Mouse (Mus musculus): ENCODE results near the gene Aatk.

Gene Aatk

DNA sequence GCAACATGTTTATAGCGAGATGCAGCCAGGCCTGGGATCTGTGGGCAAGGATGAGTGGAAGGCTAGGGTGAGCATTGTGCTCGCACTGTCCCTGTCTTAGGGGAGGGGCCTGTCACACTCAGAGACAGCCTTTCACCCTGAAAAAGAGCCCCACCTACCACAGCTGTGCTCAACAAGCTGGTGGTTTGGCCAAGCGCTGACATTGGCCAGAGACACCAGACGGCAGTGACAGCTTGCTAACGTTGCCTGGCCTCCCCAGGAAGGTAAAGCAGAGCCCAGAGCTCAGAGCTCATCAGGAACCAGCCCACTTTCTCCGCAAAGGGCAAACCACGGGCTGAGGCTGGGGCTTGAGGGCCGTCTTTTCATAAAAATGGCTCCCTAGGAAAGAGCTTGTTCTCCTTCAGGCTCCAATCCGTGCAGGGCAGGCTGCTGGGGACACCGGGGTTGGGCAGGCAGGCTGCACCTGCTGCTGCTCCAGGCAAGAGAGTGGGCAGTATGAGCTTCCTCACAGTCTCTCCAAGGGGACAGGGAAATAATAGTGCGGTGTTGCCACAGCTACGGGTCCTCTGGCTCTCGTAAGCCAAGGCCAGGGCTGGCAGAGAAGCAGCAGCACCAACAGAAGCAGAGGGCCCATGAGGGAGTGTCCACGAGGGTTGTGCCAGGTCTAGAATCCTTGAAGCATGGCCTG is 4.3 kb upstream of the Aatk start:
- peak; percentile 66 for DNase-seq

DNA sequence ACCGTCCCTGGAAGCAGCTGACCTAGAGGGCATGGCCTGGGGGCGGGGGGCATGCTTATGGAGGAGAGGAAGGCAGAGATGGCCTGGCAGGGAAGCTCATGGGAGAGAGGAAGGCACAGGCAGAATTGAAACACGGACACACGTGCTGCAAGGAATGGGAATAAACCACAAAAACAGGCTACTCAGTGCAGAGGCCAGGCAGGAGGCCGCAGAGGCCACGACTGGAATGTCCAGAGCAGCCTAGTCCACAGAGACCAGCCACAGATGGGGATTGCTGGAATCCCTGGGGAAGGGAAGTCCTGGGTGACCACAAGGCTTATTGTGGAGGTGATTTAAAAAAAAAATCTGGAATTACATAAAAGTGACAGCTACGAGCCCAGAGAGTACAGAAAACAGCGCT is 2.1 kb upstream of the Aatk start:
- no peak for DNase-seq

DNA sequence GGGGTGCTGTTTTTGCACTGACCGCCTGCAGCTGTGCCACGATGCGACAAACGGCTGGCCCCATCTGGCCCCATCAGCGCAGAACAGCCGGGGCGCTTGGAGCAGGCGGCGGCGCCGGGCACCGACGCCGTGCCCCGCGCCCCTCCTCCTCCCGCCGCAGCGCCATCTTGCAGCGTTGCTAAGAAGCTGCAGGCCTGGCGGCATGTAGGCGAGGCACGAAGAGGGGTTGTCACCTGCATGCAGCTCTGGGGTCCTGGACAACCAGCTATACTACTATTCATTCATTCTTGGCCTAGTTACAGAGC is 1.2 kb upstream of the Aatk start:
- peak; percentile 64 for DNase-seq

DNA sequence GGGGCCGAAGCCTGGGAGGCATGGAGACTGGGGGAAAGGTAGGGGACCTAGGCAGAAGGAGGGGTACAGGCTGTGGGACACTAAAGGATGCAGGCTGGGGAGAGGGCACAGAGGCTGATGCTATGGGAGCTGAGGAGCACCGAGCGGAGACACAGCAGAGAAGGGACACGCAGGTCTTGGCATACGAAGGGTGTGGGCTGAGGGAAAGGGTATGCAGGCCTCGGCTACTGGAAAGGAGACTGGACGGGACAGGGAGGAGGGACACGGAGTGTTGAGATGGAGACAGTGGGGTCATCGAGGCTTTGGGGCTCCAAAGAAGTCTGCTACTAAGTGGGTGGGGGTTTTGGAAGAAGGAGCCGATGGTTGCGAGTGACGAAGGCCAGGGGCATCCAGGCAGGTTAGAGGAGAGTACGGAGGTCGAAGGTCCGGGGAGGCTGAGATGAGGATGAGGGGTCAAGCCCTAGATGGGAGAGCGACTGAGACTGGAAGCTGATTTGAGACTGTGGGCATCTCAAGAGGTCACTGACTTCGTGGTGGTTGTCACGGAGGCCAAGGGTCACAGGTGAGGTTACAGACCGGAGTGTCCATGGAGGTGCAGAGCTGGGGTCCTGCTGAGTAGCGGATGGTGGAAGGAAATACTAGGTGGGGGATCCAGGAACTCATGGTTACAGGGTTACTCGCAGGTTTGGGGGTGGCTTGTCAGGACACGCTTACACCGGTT is 724 bp upstream of the Aatk start:
- no peak for DNase-seq

DNA sequence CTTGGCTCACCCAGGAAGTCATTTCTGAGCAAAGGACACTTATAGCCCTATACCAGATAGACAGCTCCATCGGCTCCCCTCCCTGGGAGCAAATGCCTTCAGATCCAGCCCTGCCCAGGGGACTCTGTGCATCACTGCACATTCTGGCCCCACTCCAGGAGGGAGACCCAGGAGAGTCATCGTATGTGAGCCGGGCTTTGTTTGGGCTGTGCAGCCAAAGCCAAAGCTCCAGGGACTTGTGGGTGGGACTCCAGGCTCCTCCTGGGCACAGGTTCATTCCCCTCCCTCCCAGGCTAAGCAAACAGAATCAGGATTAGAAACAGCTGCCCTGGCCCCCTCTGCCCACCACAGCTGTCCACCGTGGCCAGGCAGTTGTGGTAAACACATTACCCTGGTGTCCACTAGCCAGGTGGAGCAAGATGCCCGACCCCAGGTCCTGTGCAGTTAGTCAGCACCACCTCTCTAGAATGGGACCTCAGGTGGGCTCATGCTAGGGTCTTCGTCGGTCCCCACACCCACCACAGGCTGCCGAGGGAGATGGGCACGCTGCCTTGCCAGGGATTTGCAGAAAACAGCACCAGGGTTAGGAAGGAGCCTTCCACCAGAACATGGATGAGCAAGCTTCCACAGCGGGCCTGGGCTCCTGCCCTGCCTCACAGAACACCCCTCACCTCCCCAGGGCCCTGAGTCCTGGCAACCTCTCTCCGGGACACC is 971 bp downstream of the Aatk start:
- no peak for DNase-seq

DNA sequence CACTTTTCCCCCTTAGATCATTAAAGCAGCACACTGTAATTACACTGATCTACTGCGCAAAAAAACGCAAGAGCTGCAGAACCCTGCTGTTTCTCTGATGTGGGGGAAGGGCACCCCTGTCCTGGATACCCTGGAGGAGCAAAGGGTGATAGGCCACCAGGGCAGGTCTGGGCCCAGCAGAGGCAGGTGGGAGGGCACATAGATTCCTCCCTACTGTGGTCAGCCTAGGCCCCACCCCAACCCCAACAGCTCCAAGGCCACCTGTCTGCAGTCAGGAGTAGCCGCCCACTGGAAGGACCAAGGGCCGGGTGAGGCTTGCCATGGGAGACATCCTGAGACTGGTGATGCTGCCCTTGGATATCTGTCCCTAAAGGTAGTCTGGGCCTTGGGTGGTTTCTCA is 1.6 kb downstream of the Aatk start:
- DNase-seq, result no peak

DNA sequence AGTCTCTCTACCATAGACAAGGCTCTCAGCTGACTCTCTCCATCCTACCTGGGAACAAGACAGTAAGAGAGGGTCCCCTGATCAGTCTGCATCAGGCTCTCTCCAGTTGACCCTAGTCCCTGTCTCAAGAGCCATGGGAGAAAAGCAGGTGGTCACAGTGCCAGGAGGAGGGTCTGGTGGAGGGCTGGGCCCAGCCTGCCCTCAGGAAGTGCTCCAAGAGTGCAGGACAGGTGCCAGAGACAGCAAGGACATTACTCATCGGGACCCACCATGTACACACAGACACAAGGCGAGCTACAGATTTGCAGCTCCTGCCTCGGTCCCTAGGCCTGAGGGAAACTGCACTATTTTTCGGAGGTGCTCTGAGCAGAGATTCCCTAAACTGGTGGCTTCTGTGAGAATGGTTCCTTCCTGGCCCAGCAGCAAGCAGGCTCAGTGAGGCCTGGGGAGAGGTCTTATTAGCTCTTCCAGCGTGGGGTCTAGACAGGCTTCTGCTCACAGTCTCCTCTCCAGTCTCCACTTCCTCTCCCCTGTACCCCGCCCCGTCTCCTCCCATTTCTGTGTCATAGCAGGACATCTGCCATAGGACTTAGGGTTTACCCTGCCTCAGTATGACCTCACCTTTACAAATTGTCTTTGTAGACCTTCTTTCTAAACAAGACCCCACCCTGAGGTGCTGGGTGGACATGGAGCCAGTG is 4.7 kb downstream of the Aatk start:
- no peak for DNase-seq

DNA sequence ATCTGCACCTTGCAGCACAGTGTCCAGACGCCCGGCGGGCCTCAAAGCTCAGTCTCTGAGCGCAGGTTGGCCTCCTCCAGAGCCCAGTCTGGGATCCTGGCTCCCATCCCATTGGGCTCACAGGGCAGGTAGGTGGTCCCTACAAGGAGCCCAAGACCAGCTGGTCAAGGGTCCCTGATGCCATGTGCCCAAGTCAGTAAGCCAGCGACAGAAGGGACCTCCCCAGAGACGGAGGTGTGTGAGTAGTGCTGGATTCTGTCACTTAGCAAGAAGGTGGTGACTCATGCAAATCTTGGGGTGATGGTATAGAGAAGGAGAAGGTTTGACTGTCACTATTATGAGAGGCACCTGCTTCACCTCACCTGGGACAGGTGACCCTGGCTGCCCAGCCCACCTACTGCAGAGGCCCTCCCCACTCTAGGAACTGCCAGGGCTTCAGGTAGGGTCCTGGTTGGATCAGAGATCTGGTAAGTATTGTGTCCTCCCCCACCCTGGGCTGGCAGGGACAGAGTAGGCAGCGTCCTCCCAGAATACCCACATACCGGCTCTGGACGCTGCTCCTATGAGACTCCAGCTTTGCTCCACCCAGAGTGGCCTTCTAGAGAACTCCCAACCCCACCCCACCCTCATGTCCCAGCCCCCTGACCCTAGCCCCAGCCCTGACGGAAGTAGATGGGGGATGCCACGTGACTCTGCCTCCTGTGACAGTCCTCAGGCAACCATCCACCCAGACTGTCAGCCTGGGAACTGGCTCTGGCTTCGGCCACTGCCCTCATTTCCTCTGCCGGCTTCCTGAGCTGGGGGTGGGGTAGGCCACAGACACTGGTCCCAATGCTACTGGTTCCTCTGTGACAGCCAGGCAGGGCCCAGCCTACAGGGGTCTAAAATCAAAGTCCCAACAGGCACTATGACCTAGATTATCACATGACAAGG is 5.5 kb downstream of the Aatk start:
- peak; percentile 87 for DNase-seq

DNA sequence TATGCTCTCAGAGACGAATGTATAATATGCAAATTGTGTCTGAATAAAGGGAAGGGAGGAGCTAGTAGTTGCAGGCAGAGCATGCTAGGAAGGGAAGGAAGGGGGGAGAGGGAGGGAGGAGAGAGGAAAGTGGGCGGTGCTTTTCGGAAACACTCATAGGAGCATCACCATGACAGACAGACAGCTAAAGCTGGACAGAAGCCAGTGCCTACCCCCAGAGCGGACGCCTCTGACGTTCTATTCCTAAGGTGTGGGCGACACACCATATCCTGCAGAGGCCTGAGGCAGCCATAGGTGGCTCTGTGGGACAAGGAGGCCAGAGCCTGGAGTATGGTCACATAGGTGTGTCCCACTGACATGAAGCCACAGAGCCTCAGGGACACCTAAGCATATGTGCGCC is 6.5 kb downstream of the Aatk start:
- DNase-seq, result no peak

DNA sequence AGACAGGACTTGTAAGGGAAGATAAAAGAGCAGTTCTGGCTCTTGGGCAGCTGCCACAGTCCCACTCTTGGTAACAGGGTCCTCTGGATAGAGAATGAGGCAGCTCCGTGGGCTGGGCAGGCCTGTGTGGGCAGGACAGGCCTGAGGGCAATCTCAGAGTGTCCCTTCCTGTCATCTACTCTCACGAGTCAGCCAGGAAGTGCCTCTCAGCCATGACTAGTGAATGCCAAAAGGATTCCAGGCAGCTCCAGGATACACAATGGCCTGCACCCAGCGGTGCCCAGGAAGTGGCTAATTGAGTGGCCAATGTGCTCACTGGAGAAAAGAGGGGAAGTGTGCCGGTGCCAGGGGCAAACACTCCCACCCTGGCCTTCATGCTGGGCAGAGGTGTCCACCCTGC is 7.4 kb downstream of the Aatk start:
- no peak for DNase-seq

DNA sequence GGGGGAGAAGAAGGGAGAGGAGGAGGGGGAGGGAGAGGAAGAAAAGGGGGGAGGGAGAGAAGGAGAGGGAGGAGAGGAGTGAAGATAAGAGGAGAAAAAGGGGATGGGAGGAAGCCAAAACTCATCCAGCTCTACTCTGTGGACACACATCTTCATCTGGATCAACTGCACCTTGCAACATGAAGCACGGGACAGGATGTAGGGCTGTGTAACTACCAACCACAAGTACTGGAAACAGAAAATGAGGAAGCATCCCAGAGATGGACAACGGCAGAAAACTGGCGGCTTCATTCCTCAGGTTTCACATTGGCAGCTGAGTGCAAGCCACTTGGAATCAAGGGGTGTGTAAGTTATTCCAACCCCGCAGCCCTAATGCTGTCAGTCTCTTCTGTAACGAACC is 12.2 kb downstream of the Aatk start:
- DNase-seq, result no peak

DNA sequence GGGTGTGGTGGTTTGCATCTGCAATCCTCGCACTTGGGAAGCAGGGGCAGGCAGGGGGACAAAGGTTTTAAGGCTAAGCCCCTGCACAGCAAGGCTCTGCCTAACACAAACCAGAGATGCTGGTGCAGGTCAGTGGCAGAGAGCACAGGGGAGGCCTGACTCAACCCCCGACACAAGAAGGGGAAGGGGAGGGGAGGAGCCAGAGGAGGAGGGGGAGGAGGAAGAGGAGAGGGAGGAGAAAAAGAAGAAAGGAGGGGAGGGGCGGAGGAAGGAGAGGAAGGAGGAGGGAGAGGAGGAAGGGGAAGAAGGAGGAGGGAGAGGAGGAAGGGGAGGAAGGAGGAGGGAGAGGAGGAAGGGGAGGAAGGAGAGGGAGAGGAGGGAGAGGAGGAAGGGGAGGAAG is 12.7 kb downstream of the Aatk start:
- DNase-seq, result no peak

DNA sequence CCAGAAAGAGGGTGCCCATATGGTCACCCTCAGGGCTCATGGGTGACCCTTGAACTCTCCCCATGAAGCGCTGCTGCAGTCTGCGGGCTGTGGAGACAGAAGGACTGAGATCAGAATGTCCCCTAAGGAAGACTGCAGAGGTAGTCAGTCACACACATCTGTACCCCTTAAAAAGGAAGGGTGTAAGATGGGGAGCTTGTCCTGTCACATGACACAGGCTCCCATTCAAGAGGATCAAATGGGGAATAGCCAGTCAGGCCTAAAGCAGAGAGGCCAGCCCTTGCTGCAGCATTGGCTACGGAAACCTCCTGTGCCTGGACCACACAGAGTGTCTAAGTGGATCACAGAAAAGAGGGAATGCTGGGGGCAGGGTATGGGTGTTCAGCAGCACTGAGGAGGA is 13.5 kb downstream of the Aatk start:
- no peak for DNase-seq

DNA sequence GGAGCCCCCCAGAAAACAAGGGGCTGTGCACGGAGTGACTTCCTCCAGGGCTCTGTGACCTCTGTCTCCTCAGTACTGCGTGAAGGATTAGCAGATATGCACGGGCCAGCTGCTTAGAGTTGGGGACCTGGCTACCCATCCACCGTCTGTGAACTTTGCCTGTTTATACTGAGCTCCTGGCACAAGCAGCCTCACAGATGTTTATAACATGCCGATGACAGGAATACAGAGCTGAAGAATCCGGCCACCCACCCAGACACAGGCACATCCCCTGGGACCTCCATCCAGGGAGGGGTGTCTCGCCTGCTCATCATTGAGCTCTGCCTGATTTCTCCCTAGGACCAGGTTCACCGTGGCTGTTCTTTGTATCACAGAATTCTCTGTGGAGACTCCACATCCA is 14.9 kb downstream of the Aatk start:
- no peak for DNase-seq

DNA sequence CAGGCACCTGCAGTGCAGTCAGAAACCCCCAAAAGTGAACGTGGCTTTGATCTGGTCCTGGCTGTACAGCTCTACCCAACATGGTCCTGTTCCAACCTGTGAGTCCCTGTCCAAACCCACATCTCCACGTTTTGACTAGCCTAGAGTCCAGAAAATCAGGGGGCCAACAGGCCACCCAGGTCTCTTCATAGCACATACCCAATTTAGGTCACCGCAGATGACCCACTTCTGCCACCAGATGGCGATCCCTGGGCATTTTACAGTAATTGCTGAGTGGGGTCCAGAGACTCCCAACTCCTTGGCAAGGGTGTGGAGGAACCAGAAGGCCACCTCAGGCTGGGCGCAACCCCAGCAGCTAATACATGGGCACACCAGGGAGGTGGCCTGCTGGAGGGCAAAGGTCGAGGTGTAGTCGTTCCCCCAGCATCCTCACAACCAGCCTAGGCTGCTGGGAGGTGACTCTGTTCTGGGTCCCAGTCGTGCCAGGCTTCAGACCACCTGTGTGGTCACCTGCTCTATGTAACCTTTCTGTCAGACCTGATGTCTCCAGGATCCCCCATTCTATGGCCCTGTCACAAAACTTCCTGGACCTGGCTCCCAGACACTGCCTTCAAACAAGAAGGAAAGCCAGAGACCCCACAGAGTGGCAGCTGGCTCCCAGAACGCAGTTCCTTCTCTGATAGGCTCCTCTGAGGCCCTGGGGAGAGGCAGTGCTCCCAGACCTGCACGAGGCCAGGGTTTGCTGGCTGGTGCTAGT is 16.6 kb downstream of the Aatk start:
- no peak for DNase-seq

DNA sequence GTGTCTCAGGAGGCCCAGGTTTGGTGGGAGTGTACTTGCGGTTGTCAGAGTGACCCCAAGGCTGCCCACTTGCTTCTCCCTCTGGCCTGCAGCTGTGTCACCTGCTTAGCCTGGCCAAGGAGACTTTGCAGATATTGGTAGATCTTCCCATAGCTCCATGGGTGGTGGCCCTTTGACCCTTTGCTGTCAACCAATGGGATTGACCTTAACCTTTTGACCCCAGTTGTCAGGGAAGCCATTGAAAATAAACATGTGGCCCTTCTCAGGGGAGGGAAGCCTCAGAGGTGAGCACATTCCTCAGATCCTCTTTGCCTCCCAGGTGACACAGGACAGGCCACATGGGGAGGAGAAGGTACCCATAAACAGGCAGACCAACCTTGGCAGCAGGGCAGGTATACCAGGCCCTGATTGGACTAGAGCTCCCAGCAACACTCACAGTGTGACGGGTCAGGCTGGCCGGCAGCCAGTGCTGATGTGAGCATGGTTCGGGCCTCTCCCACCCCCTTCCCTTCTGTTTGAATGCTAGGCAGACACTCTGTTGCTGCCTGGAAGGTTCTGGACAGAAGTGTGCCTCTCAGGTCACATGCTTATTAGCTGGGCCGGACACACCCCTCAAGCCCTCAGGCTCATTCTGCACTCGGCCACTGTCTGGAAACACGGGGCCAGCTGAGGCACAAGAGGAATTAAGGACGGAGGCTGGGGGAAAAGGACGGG is 17.4 kb downstream of the Aatk start:
- no peak for DNase-seq

DNA sequence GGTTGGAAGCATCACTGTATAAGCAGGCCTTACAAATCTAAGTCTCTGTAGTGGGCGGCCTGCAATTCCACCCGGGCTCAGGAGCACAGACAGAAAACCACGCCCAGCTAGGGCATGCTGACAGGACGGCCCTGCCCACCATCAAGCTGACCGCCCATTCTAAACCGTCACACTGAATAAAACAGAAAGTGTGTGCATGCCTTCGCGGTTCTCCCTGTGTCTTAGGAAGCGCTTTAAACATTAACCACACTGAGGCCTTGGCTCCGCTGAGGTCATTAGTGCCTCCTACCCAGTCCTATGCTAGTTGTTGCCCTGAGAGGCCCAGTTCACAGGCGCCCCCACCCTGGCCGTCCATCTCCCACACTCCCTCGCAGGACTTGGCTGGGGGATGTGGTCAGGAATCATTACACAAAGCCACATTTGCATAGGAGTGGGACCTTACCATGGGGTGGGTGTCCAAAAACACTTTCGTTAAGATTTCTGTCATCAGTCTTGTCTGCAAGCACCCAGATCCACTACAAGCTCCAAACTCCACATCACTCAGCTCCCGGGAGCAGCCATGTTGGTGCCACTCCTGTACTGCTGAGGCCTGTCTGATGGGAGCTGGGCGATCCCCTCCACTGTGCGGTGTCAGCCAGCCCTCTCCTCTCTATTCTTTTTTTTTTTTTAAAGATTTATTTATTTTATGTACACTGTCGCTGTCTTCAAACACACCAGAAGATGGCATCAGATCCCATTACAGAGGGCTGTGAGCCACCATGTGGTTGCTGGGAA is 18.5 kb downstream of the Aatk start:
- no peak for DNase-seq

DNA sequence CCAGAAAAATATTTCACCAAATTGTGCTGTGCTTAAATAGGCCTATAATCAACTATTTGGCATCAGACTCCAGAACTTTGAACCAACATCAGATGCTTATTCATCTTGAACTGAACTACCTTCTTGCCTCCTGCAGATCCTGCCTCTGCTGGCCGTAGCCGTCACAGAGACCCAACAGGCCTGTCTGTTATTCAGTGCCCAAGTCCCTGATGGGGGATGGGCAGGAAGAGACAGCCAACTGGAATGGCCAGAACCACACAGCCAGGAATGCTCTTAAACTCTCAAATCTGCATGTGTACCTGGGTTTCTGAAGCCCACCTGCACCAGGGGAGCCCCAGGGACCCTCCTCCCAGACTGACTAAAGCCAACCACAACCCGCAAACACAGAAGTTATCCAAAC is 20.0 kb downstream of the Aatk start:
- DNase-seq, result no peak

DNA sequence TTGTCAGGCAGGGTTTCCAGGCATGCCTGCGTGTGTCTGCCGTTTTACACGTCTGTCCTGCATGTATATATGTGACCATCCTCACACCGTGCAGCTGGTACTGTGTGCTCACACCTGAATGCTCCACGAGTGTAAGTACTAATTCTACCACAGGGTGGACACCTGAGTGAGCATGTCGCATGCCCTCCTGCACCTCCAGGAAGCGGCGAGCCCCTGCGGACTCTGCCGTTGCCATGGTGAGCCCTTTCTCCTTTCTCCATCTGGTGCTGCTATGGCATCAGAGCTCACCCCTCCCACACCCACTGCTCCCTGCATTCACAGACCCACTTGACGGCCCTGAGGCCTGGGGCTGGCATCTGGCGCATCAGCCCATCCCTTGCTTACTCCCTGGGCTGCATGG is 24.1 kb downstream of the Aatk start:
- DNase-seq, result no peak

DNA sequence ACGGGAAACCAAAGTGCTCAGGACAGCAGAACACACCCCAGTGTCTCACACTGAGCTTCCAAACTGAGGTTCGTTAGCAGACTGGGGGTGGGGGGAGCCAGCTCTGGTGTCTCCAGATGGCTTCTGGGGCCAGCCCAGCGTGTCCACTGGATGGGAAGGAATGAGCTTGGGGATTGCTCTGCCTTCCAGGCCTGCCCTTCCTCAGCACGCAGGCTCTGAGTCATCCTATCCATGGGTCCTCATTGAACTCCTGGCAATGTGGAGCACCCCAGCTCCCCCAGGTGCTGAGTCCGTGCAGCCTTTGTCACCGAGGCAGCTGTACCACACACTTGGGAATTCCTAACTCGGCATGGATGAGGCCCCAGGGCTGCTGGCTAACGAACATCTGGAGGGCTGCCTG is 24.8 kb downstream of the Aatk start:
- no peak for DNase-seq

Measured in layer of hippocampus, adult 9-11 months (tissue).